Mouse (Mus musculus): Measurements from ENCODE around the gene Avpr1b.

- peak; percentile 84 for TF ChIP-seq CTCF (IDR thresholded peaks at IDR 0.05; ENCODE audit: borderline replicate concordance, insufficient read depth, low read length)
- no peak for TF ChIP-seq POLR2A (IDR thresholded peaks at IDR 0.05; ENCODE audit: low read depth, low read length)
These were observed 43.8 kb upstream of the Avpr1b start for GRCm38 (mm10) chr1:131555042-131555812.

Data from embryonic fibroblast, embryonic 13.5 days (primary cell).